Mouse (Mus musculus): Measurements from ENCODE around the gene Usp50.

Gene Usp50

GRCm38 (mm10) chr2:126783370-126783769 is at the start of gene Usp50:
Gene Usp50, minus strand, starts transcription at chr2:126783470.
- DNase-seq = no peak

- DNase-seq = no peak
Observed at GRCm38 (mm10) chr2:126817414-126817813, 34.1 kb upstream of the Usp50 start.

GRCm38 (mm10) chr2:126816644-126817347 is 33.5 kb upstream of the Usp50 start:
- no peak for DNase-seq

GRCm38 (mm10) chr2:126815822-126816221 is 32.6 kb upstream of the Usp50 start:
- DNase-seq = no peak

GRCm38 (mm10) chr2:126801980-126802379 is 18.7 kb upstream of the Usp50 start:
- no peak for DNase-seq

GRCm38 (mm10) chr2:126798455-126798854 is 15.2 kb upstream of the Usp50 start:
- DNase-seq = no peak

- DNase-seq = no peak
Observed at GRCm38 (mm10) chr2:126795708-126796107, 12.4 kb upstream of the Usp50 start.

GRCm38 (mm10) chr2:126792611-126793010 is 9.3 kb upstream of the Usp50 start:
- DNase-seq = no peak

GRCm38 (mm10) chr2:126787721-126788342 is 4.6 kb upstream of the Usp50 start:
- DNase-seq = no peak

GRCm38 (mm10) chr2:126782433-126782832 is 837 bp downstream of the Usp50 start:
- DNase-seq = peak; percentile 66

GRCm38 (mm10) chr2:126781478-126781877 is 1.8 kb downstream of the Usp50 start:
- no peak for DNase-seq

GRCm38 (mm10) chr2:126780286-126780685 is 3.0 kb downstream of the Usp50 start:
- no peak for DNase-seq

GRCm38 (mm10) chr2:126778806-126779205 is 4.5 kb downstream of the Usp50 start:
- DNase-seq = no peak

GRCm38 (mm10) chr2:126776416-126776815 is 6.9 kb downstream of the Usp50 start:
- DNase-seq = no peak

- no peak for DNase-seq
Observed at GRCm38 (mm10) chr2:126775951-126776350, 7.3 kb downstream of the Usp50 start.

- no peak for DNase-seq
Observed at GRCm38 (mm10) chr2:126772217-126772616, 11.1 kb downstream of the Usp50 start.

- DNase-seq = no peak
Observed at GRCm38 (mm10) chr2:126769431-126770181, 13.7 kb downstream of the Usp50 start.

- DNase-seq = no peak
Observed at GRCm38 (mm10) chr2:126768194-126768593, 15.1 kb downstream of the Usp50 start.

- DNase-seq = no peak
Observed at GRCm38 (mm10) chr2:126767599-126767998, 15.7 kb downstream of the Usp50 start.

GRCm38 (mm10) chr2:126765867-126766582 is 17.2 kb downstream of the Usp50 start:
- DNase-seq = no peak

GRCm38 (mm10) chr2:126759351-126759750 is 23.9 kb downstream of the Usp50 start:
- DNase-seq = no peak

- DNase-seq = no peak
Observed at GRCm38 (mm10) chr2:126755664-126756063, 27.6 kb downstream of the Usp50 start.

- DNase-seq = no peak
Observed at GRCm38 (mm10) chr2:126743389-126743788, 39.9 kb downstream of the Usp50 start.
